Mouse (Mus musculus) CH12.LX (cell line): Measurements from ENCODE around the gene Kcnn4.

Experiments used
- CTCF ChIP-seq, 2 experiments: IDR thresholded peaks in 1 of 2; conservative IDR thresholded peaks in 1 of 2; 2 replicates each; pipeline ENCODE4 v1.5.1; 2011 to 2012; ENCODE audit warnings: low read depth in 2 of 2, low read length in 2 of 2, improper control_type of control experiment in 1 of 2, inconsistent platforms in 1 of 2, mild to moderate bottlenecking in 1 of 2, moderate library complexity in 1 of 2
- E2F4 ChIP-seq: IDR thresholded peaks from 2 replicates; pipeline ENCODE4 v1.6.1; 2011; ENCODE audit warnings: low read depth, low read length, improper control_type of control experiment; ENCODE audit not compliant: insufficient replicate concordance
- ELF1 ChIP-seq: IDR thresholded peaks from 2 replicates; pipeline ENCODE4 v1.6.1; 2014; ENCODE audit warnings: low read depth, mild to moderate bottlenecking, inconsistent platforms, low read length, improper control_type of control experiment
- EP300 ChIP-seq: IDR thresholded peaks from 2 replicates; pipeline ENCODE4 v1.6.1; 2011; ENCODE audit warnings: low read length, improper control_type of control experiment
- PAX5 ChIP-seq: IDR thresholded peaks from 2 replicates; pipeline ENCODE4 v1.6.1; 2012; ENCODE audit warnings: low read length, inconsistent platforms, mixed read lengths
- POLR2A ChIP-seq: IDR thresholded peaks from 2 replicates; pipeline ENCODE4 v1.6.1; 2011; ENCODE audit warnings: low read depth, mild to moderate bottlenecking, improper control_type of control experiment, low read length
- TCF12 ChIP-seq: IDR thresholded peaks from 2 replicates; pipeline ENCODE4 v1.6.1; 2014; ENCODE audit warnings: low read depth, mild to moderate bottlenecking, inconsistent platforms, low read length, improper control_type of control experiment
- ZKSCAN1 ChIP-seq: IDR thresholded peaks from 2 replicates; pipeline ENCODE4 v1.6.1; 2012; ENCODE audit warnings: low read depth, inconsistent platforms, low read length, improper control_type of control experiment, borderline replicate concordance
- ZNF384 ChIP-seq: IDR thresholded peaks from 2 replicates; pipeline ENCODE4 v1.6.1; 2012; ENCODE audit warnings: low read depth, low read length, improper control_type of control experiment, inconsistent platforms

DNA sequence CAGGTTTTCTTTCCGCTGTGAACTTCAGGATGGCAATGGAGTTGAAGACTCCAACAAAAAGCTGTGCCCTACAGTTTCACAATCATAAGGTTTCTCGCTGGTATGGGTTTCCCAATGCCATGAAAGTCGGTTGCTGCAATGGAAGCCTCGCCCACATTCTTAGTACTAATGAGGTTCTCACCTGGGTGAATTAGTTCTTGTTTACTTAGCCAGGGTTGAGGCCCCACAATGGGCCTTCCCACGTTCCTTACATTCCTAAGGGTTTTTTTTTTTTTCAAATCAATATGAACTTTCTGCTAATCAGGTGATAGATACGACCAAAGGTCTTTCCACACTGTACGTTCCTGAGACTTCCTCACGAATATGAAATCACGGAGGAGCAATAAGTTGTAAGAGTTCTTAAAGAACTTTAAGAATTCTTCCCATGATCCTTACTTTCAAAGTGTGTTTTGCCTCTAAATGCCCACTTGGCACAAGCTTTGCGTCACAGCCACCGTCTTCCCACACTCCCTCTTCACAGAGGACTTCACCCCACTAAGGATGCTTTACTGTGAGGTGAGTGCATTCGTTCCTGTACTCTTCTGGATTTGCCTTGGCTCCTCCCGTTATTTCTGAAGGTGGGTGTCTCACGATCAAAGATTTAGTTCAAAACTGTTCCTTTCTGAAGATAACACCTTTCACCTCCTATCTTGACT is 42.6 kb upstream of the Kcnn4 start:
- no peak for TF ChIP-seq CTCF (conservative IDR thresholded peaks at IDR 0.05 in 1 of 2, IDR thresholded peaks at IDR 0.05 in 1 of 2; ENCODE audit: low read depth in 2 of 2, low read length in 2 of 2)
- TF ChIP-seq PAX5, result no peak
- TF ChIP-seq TCF12, result no peak
- no peak for TF ChIP-seq ZKSCAN1
- TF ChIP-seq POLR2A, result no peak
- TF ChIP-seq ELF1, result no peak
- TF ChIP-seq EP300, result no peak
- no peak for TF ChIP-seq ZNF384
- no peak for TF ChIP-seq E2F4
